Mouse (Mus musculus) fat pad, adult 2 months (tissue): ENCODE data around the gene Ankrd34a.
A peak's percentile ranks its signal among the peaks of the same experiment; 100 is the strongest.
"Not testable (repeated sequence)": the region's sequence is repeated elsewhere in the genome, so short reads cannot be mapped to it uniquely, and the experiment has no call there.

ENCODE experiments used
- DNase-seq: peaks from one replicate; pipeline ENCODE4 v3.0.0-alpha.2; 2011; ENCODE audit warnings: low read depth, low spot score; ENCODE audit errors: extremely low read depth

Gene Ankrd34a

GRCm38 (mm10) chr3:96601941-96602703 is 5.7 kb downstream of the Ankrd34a start:
- no peak for DNase-seq

- no peak for DNase-seq
These were observed 6.3 kb downstream of the Ankrd34a start for GRCm38 (mm10) chr3:96602704-96603084.

- no peak for DNase-seq
These were observed 6.9 kb downstream of the Ankrd34a start for GRCm38 (mm10) chr3:96603311-96603710.

- DNase-seq, result not testable (repeated sequence)
These were observed 9.6 kb downstream of the Ankrd34a start for GRCm38 (mm10) chr3:96606007-96606406.

- no peak for DNase-seq
These were observed 10.2 kb downstream of the Ankrd34a start for GRCm38 (mm10) chr3:96606618-96607017.

- no peak for DNase-seq
These were observed 21.5 kb downstream of the Ankrd34a start for GRCm38 (mm10) chr3:96617941-96618340.

- no peak for DNase-seq
These were observed 26.8 kb downstream of the Ankrd34a start for GRCm38 (mm10) chr3:96623201-96623600.

- peak; percentile 92 for DNase-seq
These were observed 33.5 kb downstream of the Ankrd34a start, which contains the start of gene Rbm8a for GRCm38 (mm10) chr3:96629729-96630600. Gene Rbm8a (plus strand): TSS chr3:96629933.

GRCm38 (mm10) chr3:96632058-96632457 is 35.6 kb downstream of the Ankrd34a start:
- DNase-seq, result no peak

- DNase-seq, result no peak
These were observed 37.6 kb downstream of the Ankrd34a start for GRCm38 (mm10) chr3:96634015-96634414.

- peak; percentile 26 for DNase-seq
These were observed 38.8 kb downstream of the Ankrd34a start, which contains the start of the genes Pex11b and Gm42957 for GRCm38 (mm10) chr3:96634928-96635879. Gene Pex11b (plus strand): TSS chr3:96635376. Gene Gm42957 (plus strand): TSS chr3:96635474.

- DNase-seq, result no peak
These were observed 39.5 kb downstream of the Ankrd34a start for GRCm38 (mm10) chr3:96635906-96636305.

GRCm38 (mm10) chr3:96636448-96636847 is 40.0 kb downstream of the Ankrd34a start:
- no peak for DNase-seq

- no peak for DNase-seq
These were observed 42.8 kb downstream of the Ankrd34a start for GRCm38 (mm10) chr3:96639219-96639618.

GRCm38 (mm10) chr3:96645018-96645649 is 48.7 kb downstream of the Ankrd34a start, which contains the start of gene Itga10:
Gene Itga10 (plus strand): TSS chr3:96645584.
- DNase-seq, result no peak

- DNase-seq, result no peak
These were observed 50.9 kb downstream of the Ankrd34a start for GRCm38 (mm10) chr3:96647365-96647764.
